Mouse (Mus musculus): ENCODE results near the gene Kansl3. TPM values are rescaled to one million over a fixed set of nuclear protein-coding genes. Genes with fewer than 3 reads are reported as not detected.

Gene Kansl3
- 49.8 and 55.7 TPM in 2 replicates for polyA plus RNA-seq (2015; fragmentation: Nextera tagmentation; extraction: Ambion mirVana)

GRCm38 (mm10) chr1:36368969-36369645 is at the start of gene Kansl3:
Gene Kansl3, minus strand, starts transcription at chr1:36369181.
- no peaks in the 10 kb centered on the region for H3K27me3 ChIP-seq (ENCODE audit: insufficient read depth, low read length)
- peaks cover 11% of the 10 kb centered on the region for H3K4me1 ChIP-seq (ENCODE audit: insufficient read depth, low read length)
- H3K27ac ChIP-seq (ENCODE audit: low read length), result peak within 1 kb of the TSS; percentile 81
- H3K4me3 ChIP-seq (ENCODE audit: low read length), result peak within 1 kb of the TSS; percentile 88
- no peak; the same call in none of the 2 replicates for ATAC-seq (ENCODE audit: low FRiP score, low TSS enrichment)
- H3K4me2 ChIP-seq (replicated peaks; ENCODE audit: low read depth, low read length), result peak within 1 kb of the TSS; percentile 64
- WGBS, result 5% methylated on average over 51 of the region's 61 CpGs
- no peaks in the 10 kb centered on the region for H3K9me3 ChIP-seq (ENCODE audit: low read length)
- peaks cover 13% of the 10 kb centered on the region; the same call in 1 of the 2 replicates for H3K36me3 ChIP-seq (ENCODE audit: insufficient read depth, low read length)
- H3K9ac ChIP-seq (replicated peaks; ENCODE audit: low read length), result peak within 1 kb of the TSS; percentile 98

DNA sequence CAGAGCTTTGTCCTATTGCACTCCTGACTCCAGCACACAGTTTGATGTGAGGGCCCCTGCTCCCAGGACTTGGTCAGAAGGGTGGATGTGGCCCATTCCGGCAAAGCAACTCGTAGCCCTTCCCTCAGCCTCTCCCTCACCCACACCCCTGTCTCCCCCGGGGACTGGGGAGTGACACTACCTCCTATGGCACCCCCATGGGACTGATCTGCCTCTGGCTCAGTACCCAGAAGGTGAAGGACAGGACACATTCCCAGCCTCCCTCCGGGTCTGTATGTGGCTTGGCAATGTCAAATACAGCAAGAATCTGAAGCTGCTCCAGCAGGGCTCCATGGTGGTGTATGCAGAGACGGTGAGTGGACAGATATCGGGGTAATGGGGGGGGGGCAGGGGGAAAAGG is 35.5 kb upstream of the Kansl3 start:
- Histone ChIP-seq H3K36me3 (ENCODE audit: insufficient read depth, low read length) (no peaks in the 10 kb centered on the region), H3K4me3 (ENCODE audit: low read length) (no peak overlapping the region), H3K27ac (ENCODE audit: low read length) (no peak overlapping the region), H3K9ac (replicated peaks; ENCODE audit: low read length) (no peak overlapping the region), H3K9me3 (ENCODE audit: low read length) (no peaks in the 10 kb centered on the region), H3K27me3 (ENCODE audit: insufficient read depth, low read length) (no peaks in the 10 kb centered on the region), H3K4me1 (ENCODE audit: insufficient read depth, low read length) (no peaks in the 10 kb centered on the region), H3K4me2 (replicated peaks; ENCODE audit: low read depth, low read length) (no peak overlapping the region)
- WGBS, result 82% methylated on average over 6 of the region's 6 CpGs
- ATAC-seq (ENCODE audit: low FRiP score, low TSS enrichment), result no peak

GRCm38 (mm10) chr1:36401509-36401908 is 32.5 kb upstream of the Kansl3 start:
- no peak for ATAC-seq (ENCODE audit: low FRiP score, low TSS enrichment)
- H3K4me2 ChIP-seq (replicated peaks; ENCODE audit: low read depth, low read length), result no peak overlapping the region
- no peak overlapping the region for H3K27ac ChIP-seq (ENCODE audit: low read length)
- no peaks in the 10 kb centered on the region for H3K36me3 ChIP-seq (ENCODE audit: insufficient read depth, low read length)
- H3K9ac ChIP-seq (replicated peaks; ENCODE audit: low read length), result no peak overlapping the region
- H3K27me3 ChIP-seq (ENCODE audit: insufficient read depth, low read length), result no peaks in the 10 kb centered on the region
- H3K9me3 ChIP-seq (ENCODE audit: low read length), result no peaks in the 10 kb centered on the region
- WGBS, result 72% methylated on average over 4 of the region's 4 CpGs
- no peak overlapping the region for H3K4me3 ChIP-seq (ENCODE audit: low read length)
- no peaks in the 10 kb centered on the region for H3K4me1 ChIP-seq (ENCODE audit: insufficient read depth, low read length)

DNA sequence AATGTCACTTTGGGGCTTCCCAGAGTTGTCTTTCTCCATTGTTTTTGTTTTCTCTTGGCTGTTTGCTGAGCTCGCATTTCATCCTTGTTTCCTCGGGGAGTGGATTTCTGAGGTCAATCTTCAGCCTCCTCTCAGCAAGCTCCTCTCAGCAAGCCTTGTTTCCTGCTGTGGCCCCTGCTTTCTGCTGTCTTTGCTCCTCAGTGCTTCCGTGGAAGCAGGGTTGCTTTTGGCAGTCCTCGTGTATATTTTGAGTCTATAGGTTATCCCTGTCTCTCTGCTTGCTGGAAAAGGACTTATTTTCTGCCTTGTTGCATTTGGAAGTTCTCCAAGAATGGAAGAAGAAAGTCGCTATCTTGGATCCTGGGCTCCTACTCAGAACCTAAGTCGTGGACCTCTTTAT is 28.1 kb upstream of the Kansl3 start:
- Histone ChIP-seq H3K36me3 (ENCODE audit: insufficient read depth, low read length) (no peaks in the 10 kb centered on the region), H3K4me3 (ENCODE audit: low read length) (no peak overlapping the region), H3K4me1 (ENCODE audit: insufficient read depth, low read length) (no peaks in the 10 kb centered on the region), H3K9ac (replicated peaks; ENCODE audit: low read length) (no peak overlapping the region), H3K4me2 (replicated peaks; ENCODE audit: low read depth, low read length) (no peak overlapping the region), H3K9me3 (ENCODE audit: low read length) (no peaks in the 10 kb centered on the region), H3K27me3 (ENCODE audit: insufficient read depth, low read length) (no peaks in the 10 kb centered on the region), H3K27ac (ENCODE audit: low read length) (peak overlapping the region; percentile 7; the same call in 1 of the 2 replicates)
- ATAC-seq (ENCODE audit: low FRiP score, low TSS enrichment), result no peak
- 19% methylated on average over 6 of the region's 6 CpGs for WGBS

- H3K4me1 ChIP-seq (ENCODE audit: insufficient read depth, low read length), result no peaks in the 10 kb centered on the region
- WGBS, result 66% methylated on average over 4 of the region's 4 CpGs
- H3K4me2 ChIP-seq (replicated peaks; ENCODE audit: low read depth, low read length), result no peak overlapping the region
- no peaks in the 10 kb centered on the region for H3K36me3 ChIP-seq (ENCODE audit: insufficient read depth, low read length)
- H3K4me3 ChIP-seq (ENCODE audit: low read length), result no peak overlapping the region
- H3K9ac ChIP-seq (replicated peaks; ENCODE audit: low read length), result no peak overlapping the region
- H3K9me3 ChIP-seq (ENCODE audit: low read length), result no peaks in the 10 kb centered on the region
- no peak for ATAC-seq (ENCODE audit: low FRiP score, low TSS enrichment)
- no peaks in the 10 kb centered on the region for H3K27me3 ChIP-seq (ENCODE audit: insufficient read depth, low read length)
- no peak overlapping the region for H3K27ac ChIP-seq (ENCODE audit: low read length)
Observed at GRCm38 (mm10) chr1:36379582-36379981, 10.6 kb upstream of the Kansl3 start.

- H3K4me3 ChIP-seq (ENCODE audit: low read length), result no peak overlapping the region
- 76% methylated on average over 6 of the region's 6 CpGs for WGBS
- H3K27ac ChIP-seq (ENCODE audit: low read length), result no peak overlapping the region
- ATAC-seq (ENCODE audit: low FRiP score, low TSS enrichment), result no peak
- H3K36me3 ChIP-seq (ENCODE audit: insufficient read depth, low read length), result no peaks in the 10 kb centered on the region
- no peaks in the 10 kb centered on the region for H3K27me3 ChIP-seq (ENCODE audit: insufficient read depth, low read length)
- H3K9me3 ChIP-seq (ENCODE audit: low read length), result no peaks in the 10 kb centered on the region
- no peak overlapping the region for H3K9ac ChIP-seq (replicated peaks; ENCODE audit: low read length)
- no peaks in the 10 kb centered on the region for H3K4me1 ChIP-seq (ENCODE audit: insufficient read depth, low read length)
- no peak overlapping the region for H3K4me2 ChIP-seq (replicated peaks; ENCODE audit: low read depth, low read length)
Observed at GRCm38 (mm10) chr1:36378880-36379279, 9.9 kb upstream of the Kansl3 start.

DNA sequence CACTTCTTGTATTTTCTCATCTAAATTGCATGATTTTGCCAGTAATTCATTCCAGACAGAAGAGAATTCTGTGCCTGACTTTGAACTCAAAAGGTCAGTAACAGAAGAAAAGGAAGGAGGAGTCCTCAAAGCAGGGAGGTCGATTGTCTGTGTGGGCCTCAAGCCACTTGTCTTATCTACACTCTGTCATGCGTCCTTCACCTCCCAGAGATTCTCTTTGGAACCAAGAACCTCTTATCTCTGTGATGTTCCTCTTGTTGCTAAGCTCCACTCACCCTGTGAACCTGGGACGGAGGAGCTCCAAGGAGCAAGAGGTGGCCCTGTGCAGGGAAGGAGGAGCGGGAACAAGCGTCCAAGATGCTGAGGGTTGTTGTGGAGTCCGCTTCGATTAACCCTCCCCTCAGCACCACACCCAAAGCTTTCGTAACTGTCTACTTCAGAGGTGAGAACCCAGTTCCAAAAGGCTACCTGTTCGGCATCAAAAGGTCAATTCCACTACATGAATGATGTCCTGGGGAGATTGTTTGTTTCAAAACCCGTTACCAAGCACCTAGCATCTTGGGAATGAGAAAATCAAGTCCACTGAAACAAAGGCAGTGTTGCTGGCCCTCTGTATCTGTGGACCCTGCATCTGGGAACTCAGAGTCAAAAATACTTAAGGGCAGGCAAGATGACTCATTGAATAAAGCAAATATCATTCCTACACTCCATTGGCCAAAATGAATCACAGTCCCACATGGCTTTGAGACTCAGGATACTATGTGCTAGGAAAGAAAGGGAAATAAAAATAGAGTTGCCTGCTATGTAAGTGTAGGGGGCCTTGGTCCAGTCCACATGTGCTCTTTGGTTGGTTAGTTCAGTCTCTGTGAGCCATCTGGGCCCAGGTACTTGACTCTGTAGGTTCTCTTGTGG is 3.2 kb upstream of the Kansl3 start, which contains the start of gene Fer1l5:
TSS of gene Fer1l5 (plus strand) at position 358 of the 912 bp plus-strand sequence.
- no peak within 1 kb of the TSS for H3K4me3 ChIP-seq (ENCODE audit: low read length)
- H3K36me3 ChIP-seq (ENCODE audit: insufficient read depth, low read length), result no peaks in the 10 kb centered on the region
- H3K9me3 ChIP-seq (ENCODE audit: low read length), result no peaks in the 10 kb centered on the region
- H3K9ac ChIP-seq (replicated peaks; ENCODE audit: low read length), result no peak within 1 kb of the TSS
- 77% methylated on average over 10 of the region's 10 CpGs for WGBS
- peaks cover 10% of the 10 kb centered on the region for H3K4me1 ChIP-seq (ENCODE audit: insufficient read depth, low read length)
- H3K27ac ChIP-seq (ENCODE audit: low read length), result no peak within 1 kb of the TSS
- ATAC-seq (ENCODE audit: low FRiP score, low TSS enrichment), result no peak
- H3K4me2 ChIP-seq (replicated peaks; ENCODE audit: low read depth, low read length), result no peak within 1 kb of the TSS
- no peaks in the 10 kb centered on the region for H3K27me3 ChIP-seq (ENCODE audit: insufficient read depth, low read length)

- Histone ChIP-seq H3K9me3 (ENCODE audit: low read length) (no peaks in the 10 kb centered on the region), H3K9ac (replicated peaks; ENCODE audit: low read length) (no peak overlapping the region), H3K27me3 (ENCODE audit: insufficient read depth, low read length) (no peaks in the 10 kb centered on the region), H3K4me1 (ENCODE audit: insufficient read depth, low read length) (peaks cover 11% of the 10 kb centered on the region), H3K36me3 (ENCODE audit: insufficient read depth, low read length) (peaks cover 3% of the 10 kb centered on the region; the same call in 1 of the 2 replicates), H3K4me3 (ENCODE audit: low read length) (no peak overlapping the region), H3K4me2 (replicated peaks; ENCODE audit: low read depth, low read length) (no peak overlapping the region), H3K27ac (ENCODE audit: low read length) (no peak overlapping the region)
- WGBS, result 81% methylated on average over 6 of the region's 6 CpGs
- no peak for ATAC-seq (ENCODE audit: low FRiP score, low TSS enrichment)
Observed at GRCm38 (mm10) chr1:36370918-36371317, 1.9 kb upstream of the Kansl3 start.

DNA sequence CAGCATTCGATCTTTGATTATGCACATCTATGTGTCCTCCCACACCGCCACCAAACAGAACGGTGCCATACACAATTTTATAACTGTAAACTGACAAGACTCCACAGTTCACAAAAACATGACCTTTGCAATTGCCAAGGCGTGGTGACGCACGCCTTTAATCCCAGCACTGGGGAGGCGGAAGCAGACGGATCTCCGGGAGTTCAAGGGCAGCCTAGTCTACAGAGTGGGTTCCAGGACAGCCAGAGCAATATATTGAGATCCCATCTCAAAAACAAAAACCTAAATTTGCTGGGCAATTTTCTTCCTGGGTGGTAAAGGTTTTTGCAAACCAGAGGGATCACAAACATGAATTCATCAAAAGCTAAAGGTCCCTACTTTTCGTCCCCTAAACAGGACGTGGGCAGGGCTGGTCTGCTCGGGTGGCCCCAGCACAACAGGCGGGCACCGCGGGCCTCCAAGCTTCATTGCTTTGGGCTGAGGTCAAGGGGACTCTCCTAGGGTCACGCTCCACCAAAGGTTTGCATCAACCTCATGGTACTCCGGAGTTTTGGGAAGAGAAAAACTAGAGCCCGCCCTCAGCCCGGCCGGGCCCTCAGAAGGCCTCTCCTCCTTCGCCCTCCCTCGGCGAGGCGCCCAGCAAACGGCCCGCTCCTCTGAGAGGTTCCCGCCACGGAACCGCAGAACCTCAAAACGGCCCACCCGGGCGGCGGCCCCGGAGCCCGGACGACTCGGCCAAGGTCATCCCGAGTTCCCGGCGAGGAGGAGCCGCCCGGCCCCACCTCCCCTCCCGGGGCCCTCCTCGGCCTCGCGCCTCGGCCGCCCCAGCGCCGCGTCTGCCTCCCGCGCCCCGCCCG is 641 bp downstream of the Kansl3 start:
- peaks cover 11% of the 10 kb centered on the region for H3K4me1 ChIP-seq (ENCODE audit: insufficient read depth, low read length)
- no peaks in the 10 kb centered on the region for H3K9me3 ChIP-seq (ENCODE audit: low read length)
- H3K27me3 ChIP-seq (ENCODE audit: insufficient read depth, low read length), result no peaks in the 10 kb centered on the region
- peak overlapping the region; percentile 88 for H3K4me3 ChIP-seq (ENCODE audit: low read length)
- H3K9ac ChIP-seq (replicated peaks; ENCODE audit: low read length), result peak overlapping the region; percentile 98
- H3K27ac ChIP-seq (ENCODE audit: low read length), result peak overlapping the region; percentile 81
- WGBS, result 4% methylated on average over 40 of the region's 55 CpGs
- H3K36me3 ChIP-seq (ENCODE audit: insufficient read depth, low read length), result peaks cover 17% of the 10 kb centered on the region; the same call in 1 of the 2 replicates
- H3K4me2 ChIP-seq (replicated peaks; ENCODE audit: low read depth, low read length), result peak overlapping the region; percentile 64
- ATAC-seq (ENCODE audit: low FRiP score, low TSS enrichment), result peak; percentile 92

Measured in kidney, embryonic 16.5 days (tissue).